Mouse (Mus musculus) small intestine, adult 2 months (tissue): ENCODE measurements around the gene Sypl2.

ENCODE experiments used
- CTCF ChIP-seq: fragments of 200-500 bp; IDR thresholded peaks from 2 replicates; pipeline ENCODE4 v1.5.1; 2012; ENCODE audit warnings: low read depth, mild to moderate bottlenecking, control low read depth, inconsistent platforms, low read length, moderate library complexity, mixed read lengths; ENCODE audit not compliant: insufficient replicate concordance, insufficient read length; ENCODE audit errors: extremely low read depth
- POLR2A ChIP-seq: fragments of 200-500 bp; IDR thresholded peaks from 2 replicates; pipeline ENCODE4 v1.6.1; 2012; ENCODE audit warnings: low read depth, mild to moderate bottlenecking, control low read depth, inconsistent platforms, low read length, moderate library complexity

- TF ChIP-seq CTCF (no peak), POLR2A (no peak)
Observed at GRCm38 (mm10) chr3:108246857-108247256, 20.4 kb upstream of the Sypl2 start.
